Mouse (Mus musculus): ENCODE data around the gene Scarb2.

Scarb2 gene

DNA sequence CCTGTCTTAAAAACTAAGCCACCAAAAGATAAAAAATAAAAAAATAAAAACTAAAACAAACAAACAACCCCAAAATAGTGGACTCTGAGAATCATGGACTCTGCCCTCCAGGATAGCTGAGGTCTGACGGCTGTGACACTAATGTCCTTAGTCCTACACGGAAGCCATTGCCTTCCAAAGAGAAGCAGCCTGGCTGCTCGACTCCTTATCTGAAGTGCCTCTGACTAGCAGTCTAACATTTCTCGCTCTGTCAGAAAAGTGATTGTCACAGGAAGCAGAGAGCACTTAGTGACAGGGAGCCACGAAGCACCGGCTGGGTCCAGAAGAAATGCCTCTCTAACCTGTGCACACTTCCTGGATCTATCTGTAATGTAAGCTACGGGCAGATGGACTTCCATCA, 63.7 kb downstream of the Scarb2 start:
- intact Hi-C loops (cut with DNase I): loop anchor here (10.0 kb wide), 1 partner anchor 512 kb away; no protein-coding TSS in a partner anchor

DNA sequence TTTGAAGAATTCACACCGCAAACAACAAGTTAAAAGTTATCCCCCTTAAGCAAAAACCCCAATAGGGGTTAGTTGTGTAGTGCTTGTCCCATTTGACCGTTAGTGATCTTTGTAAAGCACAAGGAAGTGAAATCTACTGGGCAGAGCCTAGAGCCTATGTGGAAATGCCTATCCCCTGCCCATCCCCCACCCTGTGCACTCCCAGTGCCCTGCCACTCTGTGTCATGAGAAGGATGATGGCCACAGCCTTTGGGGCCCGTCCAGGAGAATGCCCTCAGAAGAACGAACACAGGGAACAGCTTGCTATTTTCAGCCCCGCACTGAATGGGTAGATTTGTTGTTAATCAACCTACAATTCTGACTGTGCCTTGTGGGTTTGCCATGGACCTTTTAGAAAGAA, 65.1 kb downstream of the Scarb2 start:
- intact Hi-C loops (cut with DNase I): loop anchor here (10.0 kb wide), 1 partner anchor 513 kb away; no protein-coding TSS in a partner anchor

DNA sequence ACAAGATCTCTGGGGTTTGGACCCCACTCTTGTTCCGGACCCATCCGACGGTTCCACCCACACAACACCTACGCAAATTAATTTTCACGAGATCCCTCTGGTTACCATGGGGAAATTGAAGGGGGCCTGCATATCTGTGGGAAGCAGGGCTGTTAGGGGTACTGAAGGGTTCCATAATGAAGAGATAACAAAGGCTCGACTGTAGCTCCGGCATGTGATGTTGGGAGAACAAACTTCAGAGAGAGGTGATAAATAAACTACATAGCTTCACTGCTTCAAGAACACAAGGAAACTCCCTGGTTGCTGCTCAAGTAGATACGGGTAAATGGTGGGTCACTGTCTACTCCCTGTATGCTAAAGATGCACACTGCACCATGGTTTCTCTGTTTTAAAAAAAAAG, 68.1 kb downstream of the Scarb2 start:
- intact Hi-C loops (cut with DNase I): no loop called here

DNA sequence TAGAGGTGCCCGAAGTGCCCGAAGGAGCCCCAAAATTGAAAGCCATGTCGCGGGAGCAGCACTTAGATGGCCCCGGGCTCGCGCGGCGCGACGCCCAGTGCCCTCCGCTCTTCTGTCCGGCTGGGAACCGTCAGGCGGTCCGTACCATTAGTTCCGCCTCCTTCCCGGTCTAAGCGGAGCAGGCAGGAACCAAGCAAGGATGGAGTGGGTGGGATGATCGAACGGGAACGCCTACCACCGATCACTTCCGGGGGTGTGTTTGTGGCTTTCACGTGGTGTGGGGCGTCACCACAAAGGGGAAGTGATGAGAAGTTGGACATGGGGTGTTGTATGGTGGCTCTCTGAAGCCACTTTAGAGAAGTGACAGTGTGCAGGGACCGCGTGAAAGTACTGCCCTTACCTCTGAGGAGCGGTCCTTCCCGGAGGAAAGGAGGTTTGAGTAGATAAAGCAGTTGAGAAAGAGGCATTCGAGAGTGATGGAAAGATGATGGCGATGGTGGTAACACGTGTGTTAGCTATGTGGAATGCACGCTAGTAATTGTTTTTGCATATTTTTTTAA, 71.5 kb downstream of the Scarb2 start, which contains the start of gene Nup54:
Gene Nup54 (minus strand): TSS at position 195 of the 560 bp plus-strand sequence.
- intact Hi-C loops (cut with DNase I): no loop called here

DNA sequence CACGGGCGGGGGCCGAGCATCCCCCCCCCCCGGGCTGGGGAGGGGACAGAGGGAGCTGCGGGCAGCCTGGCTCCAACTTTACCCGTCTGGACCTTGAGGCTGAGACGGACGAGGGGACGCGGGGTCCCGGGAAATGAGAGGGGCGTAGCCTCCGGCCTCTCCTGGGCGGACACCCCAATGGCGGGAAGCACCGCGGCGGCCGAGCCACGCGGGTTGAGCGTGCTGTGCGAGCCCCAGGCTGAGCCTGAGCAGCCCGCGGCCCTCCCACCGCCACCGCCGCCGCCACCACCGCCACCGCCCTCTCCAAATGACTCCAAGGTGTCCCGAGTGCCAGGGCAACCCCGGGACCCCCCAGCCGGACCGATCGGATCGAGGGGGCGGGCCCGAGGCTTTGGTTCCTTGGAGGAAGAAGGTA, 72.1 kb downstream of the Scarb2 start:
- intact Hi-C loops (cut with DNase I): loop anchor here (1.0 kb wide), 1 partner anchor 24 kb away; no protein-coding TSS in a partner anchor

DNA sequence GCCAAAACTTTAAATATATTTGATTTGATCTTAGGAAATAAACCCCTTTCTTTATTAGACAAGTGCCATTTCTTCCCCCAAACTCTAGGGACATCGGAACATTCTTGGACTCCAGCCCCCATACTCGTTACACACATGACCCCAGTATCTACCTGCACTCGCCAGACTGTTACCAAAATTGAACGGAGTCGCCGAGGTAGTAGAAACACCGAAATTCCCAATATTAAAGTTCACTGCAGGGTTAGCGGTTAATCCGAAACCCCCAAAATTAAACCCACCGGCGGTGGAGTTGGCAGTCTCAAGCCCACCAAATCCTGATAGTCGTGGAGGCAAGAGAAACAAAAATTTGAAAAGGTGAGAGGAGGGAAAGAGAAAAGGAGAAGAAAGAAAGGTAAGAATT, 72.6 kb downstream of the Scarb2 start:
- intact Hi-C loops (cut with DNase I): loop anchor here (1.0 kb wide), 1 partner anchor 24 kb away; no protein-coding TSS in a partner anchor

DNA sequence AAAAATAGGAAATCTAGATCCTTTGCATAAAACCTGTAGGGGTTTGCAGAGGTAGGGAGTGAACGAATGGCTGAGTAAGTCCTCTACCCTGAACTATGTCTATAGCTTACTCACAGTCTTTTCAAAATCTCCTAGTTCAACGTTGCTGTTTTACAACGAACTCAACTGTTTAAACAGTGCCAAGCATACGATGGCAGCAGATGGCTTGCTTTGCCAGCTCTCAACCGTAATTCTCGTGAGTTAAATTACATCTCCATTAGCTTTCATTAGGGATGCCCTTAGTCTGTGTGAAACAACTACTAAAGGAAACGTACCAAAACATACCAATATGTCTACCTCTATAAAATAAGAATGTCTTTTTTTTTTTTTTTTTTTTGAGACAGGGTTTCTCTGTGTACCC, 75.0 kb downstream of the Scarb2 start:
- intact Hi-C loops (cut with DNase I): no loop called here

DNA sequence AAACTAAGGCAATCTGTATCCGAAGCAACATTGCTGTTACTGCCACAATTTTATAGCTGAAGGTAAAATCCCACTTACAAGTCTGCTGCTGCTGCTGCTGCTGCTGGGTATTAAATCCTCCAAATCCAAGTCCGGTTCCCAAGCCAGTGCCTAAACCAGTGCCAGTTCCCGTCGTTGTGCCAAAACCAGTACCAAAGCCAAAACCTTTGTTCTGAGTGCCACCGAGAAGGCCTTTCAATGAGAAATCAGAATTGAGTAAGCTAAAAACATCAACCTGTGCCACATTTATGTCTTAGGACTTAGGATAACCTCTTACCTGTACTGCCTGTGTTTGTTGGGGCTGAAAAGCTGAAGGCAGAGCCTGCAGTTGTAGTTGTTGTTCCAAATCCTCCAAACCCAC, 75.9 kb downstream of the Scarb2 start:
- intact Hi-C loops (cut with DNase I): no loop called here

DNA sequence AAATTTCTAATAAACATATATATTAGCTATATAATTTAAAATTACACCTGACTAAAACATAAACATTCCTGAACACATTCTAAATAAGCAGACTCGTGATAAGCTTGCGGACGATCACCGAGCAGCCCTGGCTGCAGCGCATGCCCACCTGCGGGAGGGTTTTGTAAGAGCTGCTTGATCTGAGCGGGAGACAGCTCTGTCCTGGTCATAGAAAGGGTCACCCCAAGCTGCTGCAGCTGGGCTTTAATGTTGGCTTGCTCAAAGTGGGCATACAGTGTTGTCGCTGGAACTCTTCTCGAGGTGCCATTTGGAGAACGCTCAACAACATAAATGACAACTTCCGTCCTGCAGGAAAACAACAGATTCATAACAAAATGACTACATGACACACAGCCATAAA, 82.5 kb downstream of the Scarb2 start:
- intact Hi-C loops (cut with DNase I): no loop called here

DNA sequence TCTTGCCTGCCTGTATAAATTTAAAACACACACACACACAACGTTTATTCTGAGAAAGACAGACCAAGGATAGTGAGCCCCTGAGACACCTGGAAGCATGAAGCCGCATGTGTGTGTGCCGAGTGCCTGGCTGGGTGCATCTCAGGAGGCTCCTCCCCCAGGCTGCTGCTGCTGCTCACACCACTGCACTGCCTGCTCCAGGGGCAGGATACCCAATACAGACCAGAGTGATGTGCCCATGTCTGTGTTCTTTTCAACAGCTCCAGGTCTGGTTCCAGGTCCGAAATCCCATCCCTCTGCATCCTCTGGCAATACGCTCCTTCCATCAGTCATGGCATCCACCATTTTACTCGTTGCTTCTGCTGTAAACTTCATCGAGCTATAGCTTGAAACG, 92.7 kb downstream of the Scarb2 start:
- intact Hi-C loops (cut with DNase I): no loop called here

DNA sequence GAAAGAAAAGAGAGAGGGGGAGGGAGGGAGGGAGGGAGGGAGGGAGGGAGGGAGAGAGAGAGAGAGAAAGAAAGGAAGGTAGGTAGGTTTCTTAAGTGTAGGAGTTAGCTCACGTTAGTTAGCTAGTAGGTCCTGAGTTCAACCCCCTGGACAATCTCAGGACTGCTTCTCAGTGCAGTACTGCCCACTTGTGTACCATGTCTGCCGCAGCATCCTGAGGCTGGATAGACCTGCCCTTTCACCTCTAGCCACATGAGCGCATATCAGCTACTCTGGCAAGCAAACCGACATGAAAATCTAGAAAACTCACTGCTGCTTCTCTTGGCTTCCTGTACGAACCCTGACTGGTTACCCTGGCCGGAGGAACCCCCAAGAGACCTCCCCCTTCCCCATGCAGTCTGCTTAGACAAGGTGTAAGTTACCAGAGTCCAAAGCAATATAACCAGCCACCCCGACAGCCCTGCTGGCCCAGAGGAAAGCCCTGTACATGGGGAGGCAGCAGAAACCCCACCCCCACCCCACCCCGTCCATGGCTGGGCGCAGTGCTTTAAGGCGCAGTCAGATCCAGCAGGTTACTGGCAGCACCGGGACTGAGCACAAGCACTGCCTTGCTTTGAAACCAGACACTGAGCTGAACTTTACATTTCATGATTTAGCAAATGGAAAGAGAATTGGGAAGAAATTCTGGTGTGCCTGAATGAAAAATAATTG, 93.2 kb downstream of the Scarb2 start:
- intact Hi-C loops (cut with DNase I): no loop called here

DNA sequence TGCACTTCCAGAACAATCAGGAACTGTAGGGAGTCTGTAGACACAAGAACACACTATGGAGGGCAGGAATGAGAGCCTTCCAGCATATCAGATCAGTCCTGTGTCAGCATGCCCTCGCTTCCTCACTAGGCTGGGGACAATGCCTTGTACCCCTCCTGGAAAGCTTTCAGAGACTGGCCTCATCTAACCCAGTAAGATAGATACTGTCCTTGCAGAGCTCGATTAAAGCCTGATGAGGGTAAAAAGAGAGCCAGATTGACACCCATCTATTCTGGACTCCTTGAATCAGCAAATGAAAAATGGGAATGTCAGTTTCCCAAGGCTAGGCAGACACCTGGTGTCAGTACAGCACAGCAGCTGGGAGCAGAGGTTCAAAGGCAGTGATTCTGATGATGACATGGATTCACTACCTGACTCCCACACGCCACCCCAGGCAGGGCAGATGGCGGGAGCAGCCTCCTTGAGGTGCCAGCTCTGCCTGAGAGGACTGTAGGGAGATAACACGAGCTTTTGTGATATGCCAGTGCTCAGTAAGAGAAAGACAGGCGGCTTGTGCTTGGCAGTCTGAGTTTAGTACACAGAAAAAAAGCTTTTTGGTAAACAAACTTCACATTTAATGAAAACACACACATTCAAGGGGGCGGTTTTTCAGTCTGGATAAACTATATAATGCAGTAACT, 95.0 kb downstream of the Scarb2 start:
- intact Hi-C loops (cut with DNase I): no loop called here

DNA sequence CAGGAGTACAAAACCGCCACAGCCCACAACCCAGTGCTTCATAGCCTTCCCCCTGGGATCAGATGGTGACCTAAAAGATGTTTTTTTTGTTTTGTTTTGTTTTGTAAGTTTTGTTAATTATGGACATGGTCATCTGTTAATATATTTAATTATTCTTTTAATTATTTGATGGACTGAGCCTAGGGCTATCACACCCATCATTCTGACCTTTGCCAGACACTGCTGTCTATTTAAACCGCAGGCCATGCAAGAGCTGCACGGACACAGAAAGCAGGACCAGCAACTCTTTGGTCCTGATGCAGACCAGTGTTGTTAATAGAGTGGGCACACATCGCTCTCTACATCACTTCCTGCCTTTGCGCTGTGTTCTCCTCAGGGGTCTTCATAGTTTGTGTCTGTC, 96.1 kb downstream of the Scarb2 start:
- intact Hi-C loops (cut with DNase I): loop anchor here (1.0 kb wide), 1 partner anchor 24 kb away; no protein-coding TSS in a partner anchor

DNA sequence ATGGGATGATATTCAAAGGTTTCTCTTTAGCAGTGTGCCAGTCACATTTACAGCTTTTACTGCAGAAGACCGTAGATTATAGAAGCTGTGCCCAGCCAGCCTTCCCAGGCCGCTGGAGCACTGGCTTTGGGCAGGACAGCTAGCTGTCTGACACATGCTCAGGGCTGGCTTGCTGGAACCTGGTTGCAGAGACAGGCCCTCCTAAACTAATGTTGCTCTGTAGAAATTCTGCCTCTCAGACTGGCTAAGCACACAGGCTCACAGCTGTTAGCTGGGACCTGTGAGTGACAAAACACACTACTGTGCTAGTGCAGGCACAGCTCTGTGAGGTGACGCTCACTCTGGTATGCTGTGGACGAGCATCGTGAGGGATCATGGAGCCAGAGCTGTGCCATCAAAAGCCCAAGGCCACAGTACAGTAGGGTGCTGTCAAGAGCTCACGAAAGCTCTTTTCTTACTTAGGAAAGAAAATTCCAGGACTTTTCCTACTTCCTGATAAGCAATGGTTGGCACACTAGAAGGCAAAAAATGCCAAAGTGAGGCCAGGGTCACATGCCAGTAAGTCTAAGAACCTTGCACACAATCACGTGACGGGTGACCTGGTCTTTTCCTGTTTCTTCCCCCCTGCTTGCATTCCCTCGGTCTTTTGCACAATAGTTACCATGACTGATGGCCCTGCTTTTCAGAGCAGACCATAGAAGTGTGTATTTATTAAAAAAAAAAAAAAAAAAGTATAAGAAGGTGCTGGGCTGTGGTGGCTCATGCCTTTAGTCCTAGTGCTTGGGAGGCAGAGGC, 97.1 kb downstream of the Scarb2 start:
- intact Hi-C loops (cut with DNase I): loop anchor here (1.0 kb wide), 1 partner anchor 25 kb away; no protein-coding TSS in a partner anchor

DNA sequence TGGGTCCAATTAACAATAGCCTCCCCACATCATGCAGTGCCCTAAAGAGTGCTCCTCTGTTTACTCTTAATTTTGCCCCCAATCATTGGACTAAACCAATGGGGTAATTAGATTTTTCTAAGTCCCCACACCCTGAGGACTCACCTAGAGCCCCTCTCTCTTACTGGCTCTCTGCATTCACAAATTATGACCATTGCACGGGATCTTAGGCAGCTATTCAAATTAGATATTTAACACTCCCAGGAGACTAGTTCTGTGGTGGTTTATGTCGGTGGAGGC, 102.3 kb downstream of the Scarb2 start:
- intact Hi-C loops (cut with DNase I): no loop called here

DNA sequence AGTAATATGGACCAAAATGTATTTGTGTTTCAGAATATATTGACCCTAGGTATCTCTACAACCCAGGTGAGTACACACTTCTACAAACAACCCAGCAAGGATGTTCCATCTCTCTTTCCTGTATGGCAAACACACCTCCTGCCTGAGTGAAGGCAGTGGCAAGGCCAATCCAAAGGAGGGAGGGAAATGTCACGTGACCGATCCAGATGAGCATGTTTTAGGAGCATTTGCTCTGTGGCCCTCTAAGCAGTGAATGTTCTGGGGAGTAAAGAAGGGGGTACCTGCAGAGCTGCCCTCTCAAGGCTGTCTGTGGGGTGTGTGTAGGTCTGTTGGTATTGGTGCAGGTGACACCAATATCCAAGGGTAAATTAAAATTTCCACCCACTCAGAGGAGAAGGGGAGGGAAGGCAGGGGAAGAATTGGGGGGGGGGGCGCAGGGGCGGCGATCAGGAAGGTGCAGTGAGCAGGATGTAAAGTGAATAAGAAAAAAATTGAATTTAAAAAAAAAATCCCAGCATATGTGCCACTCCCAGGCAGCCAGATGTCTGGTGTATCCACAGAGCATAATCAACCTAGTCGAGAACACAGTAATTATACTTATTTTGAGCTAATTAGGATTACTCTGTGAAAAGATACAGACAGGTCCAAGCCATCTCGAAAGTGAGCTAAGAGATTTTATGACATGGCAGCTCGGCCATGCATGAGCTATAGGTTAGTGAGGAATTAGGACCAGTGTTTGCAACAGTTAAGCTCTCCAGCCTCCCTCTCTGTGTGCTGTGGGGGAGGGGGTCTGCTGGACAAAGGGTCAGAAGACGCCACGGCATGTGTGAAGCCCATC, 102.9 kb downstream of the Scarb2 start:
- intact Hi-C loops (cut with DNase I): no loop called here

DNA sequence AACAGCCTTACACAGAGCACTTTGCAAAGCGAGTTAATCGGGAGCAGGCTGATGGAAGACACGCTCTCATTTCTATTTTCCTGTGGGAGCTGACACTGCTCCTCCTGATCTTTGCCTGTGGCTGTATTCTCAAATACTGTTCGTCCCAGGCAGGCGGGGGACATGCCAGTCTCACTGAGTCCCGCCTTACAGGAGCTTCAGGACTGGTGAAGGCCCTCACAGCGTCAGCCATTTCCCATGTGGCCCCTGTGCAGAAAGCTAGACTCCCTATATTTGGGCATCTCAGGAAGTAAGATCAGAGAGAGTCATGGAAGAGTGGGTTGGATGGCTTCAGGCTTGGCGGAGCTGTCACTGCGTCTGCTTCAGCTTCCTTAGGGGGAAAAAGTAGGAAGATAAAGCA, 103.8 kb downstream of the Scarb2 start:
- intact Hi-C loops (cut with DNase I): no loop called here

DNA sequence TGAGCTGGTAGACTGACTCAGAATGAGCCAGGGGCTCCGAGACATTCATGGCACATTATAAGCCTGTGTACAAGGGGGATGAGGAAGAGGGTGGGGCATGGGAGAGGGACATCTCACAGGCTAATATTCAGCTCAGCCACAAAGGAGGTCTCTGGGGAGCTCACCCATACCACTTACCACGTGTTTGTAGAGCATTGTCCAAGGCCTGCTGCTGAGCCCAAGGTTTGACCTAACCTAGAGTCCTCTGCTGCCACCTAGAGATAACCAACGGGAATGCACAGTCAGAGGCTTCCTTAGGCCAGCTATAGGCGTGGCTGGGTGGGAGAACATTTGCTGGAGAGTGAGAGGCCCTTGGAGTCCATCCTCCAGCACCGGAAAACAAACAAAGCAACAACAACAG, 108.5 kb downstream of the Scarb2 start:
- intact Hi-C loops (cut with DNase I): no loop called here

DNA sequence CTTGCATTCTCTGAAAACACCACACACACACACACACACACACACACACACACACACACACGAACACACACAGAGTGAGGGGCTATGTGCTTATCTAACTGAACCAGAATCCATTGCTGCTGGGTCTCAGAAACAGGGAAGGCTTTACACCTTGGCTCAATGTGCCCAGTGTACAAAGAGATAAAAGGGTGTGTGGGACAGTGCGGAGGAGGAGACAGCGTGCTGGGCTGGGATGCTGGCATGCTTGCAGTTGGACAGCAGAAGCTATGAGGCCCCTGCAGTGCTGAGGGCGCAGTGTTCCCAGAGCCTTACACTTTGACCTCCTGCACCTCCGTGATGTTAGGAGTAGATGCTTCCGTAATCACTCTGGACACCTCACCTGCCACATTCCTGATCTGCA, 110.2 kb downstream of the Scarb2 start:
- intact Hi-C loops (cut with DNase I): no loop called here

DNA sequence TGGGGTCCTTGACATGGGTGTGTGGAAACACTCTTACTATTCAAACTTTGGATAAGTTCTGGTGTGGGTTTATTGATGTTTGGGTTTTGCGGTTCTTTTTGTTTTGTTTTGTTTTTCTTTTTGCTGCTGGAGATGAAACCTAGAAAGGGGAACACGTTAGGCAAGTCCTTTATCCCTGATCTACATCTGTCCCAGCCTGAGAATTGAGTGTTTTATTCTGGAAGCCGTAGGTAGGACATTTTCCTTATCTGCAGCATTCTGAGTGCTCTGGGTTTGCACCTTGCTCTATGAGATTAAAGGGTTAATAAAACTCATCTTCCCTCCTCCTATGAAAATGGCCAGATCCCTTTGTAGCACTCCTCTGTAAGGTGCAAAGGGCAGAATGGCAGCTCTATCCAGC, 110.9 kb downstream of the Scarb2 start:
- intact Hi-C loops (cut with DNase I): no loop called here

DNA sequence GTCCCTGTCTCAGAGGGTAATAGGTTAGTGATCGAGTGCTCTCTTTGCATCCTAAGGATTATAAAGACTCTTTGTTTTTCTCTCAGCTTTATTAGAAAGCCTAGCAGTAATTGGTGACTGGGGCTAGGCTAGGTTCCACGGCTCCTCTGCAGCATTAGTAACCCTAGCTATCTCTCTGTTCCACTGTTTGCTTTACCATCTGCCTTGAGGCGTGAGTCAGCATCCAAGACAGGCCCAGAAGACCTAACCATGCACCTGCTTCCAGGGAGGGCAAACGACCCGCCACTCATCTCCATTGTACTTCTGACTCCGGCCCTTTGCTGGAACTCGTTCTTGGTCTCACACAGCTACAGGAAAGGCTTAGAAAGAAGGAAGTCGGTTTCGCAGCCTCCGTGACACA, 112.8 kb downstream of the Scarb2 start:
- intact Hi-C loops (cut with DNase I): no loop called here
